Mouse (Mus musculus) kidney, adult 2 months (tissue): ENCODE data around the gene Kif27.

Source experiments
- CTCF ChIP-seq: fragments of 200-500 bp; conservative IDR thresholded peaks from 2 replicates; pipeline ENCODE4 v1.5.1; 2011; ENCODE audit warnings: low read depth, mild to moderate bottlenecking, control low read depth, low read length, moderate library complexity, mixed read lengths; ENCODE audit not compliant: insufficient read depth, insufficient read length
- POLR2A ChIP-seq: fragments of 200-500 bp; IDR thresholded peaks from one replicate; pipeline ENCODE4 v1.6.1; 2011; ENCODE audit warnings: low read depth, low read length, control low read depth

- TF ChIP-seq POLR2A (no peak), CTCF (no peak)
These were observed 41.7 kb upstream of the Kif27 start for GRCm38 (mm10) chr13:58400576-58400975.
